Mouse (Mus musculus) ES-Bruce4 (cell line): ENCODE data around the gene Epha3.

Experiments
- CTCF ChIP-seq: IDR thresholded peaks from one replicate; pipeline ENCODE4 v1.8.1; 2011; ENCODE audit warnings: low read depth, low read length
- POLR2A ChIP-seq: IDR thresholded peaks from one replicate; pipeline ENCODE4 v1.8.1; 2011; ENCODE audit warnings: low read length; ENCODE audit not compliant: insufficient read depth

GRCm38 (mm10) chr16:63539489-63539888, 324.5 kb downstream of the Epha3 start:
- no peak for TF ChIP-seq CTCF
- no peak for TF ChIP-seq POLR2A
